Mouse (Mus musculus): ENCODE measurements around the gene Otogl. TPM values are rescaled to one million over a fixed set of nuclear protein-coding genes. Genes with fewer than 3 reads are reported as not detected.

The Otogl gene
- polyA plus RNA-seq, 1 experiment from 2014 or later = 0.04 TPM

- TF ChIP-seq CTCF (IDR thresholded peaks at IDR 0.05; ENCODE audit: low read depth) = no peak
- WGBS = 25% methylated on average over 15 of the region's 15 CpGs
- Histone ChIP-seq H3K4me2 (ENCODE audit: low read length) (peak overlapping the region; percentile 41), H3K27me3 (ENCODE audit: insufficient read depth, low read length) (no peaks in the 10 kb centered on the region), H3K9me3 (replicated peaks; ENCODE audit: low read length) (no peaks in the 10 kb centered on the region), H3K9ac (ENCODE audit: low read depth, low read length) (no peak overlapping the region), H3K36me3 (ENCODE audit: insufficient read depth, low read length) (no peaks in the 10 kb centered on the region), H3K4me3 (replicated peaks; ENCODE audit: low read depth, low read length) (no peak overlapping the region), H3K4me1 (replicated peaks; ENCODE audit: insufficient read depth, low read length) (no peaks in the 10 kb centered on the region), H3K27ac (no peak overlapping the region)
- DNase-seq (ENCODE audit: low spot score) = peak; percentile 22
- no peak for ATAC-seq (replicated peaks; ENCODE audit: low FRiP score, low read depth)
These were observed 159.4 kb downstream of the Otogl start for GRCm38 (mm10) chr10:107752351-107753143.

DNA sequence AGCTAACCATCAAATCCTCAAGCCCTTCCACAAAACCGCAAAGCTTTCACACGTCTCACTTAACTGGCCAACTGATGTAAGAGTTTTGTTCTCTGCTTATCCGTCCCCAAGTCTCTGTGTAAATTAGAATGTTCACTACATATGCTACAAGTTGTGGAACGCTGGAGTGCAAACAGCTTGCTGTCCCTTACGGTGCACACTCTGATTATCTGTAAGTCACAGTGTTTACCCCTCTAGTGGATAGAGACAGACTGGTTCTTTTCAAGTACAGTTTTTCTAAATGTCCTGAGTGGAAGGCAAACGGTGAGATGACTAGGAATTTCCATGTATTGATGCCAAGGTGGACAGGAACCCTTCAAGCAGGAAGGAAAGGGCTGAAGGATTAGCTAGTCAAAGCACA lies 160.0 kb downstream of the Otogl start:
- no peaks in the 10 kb centered on the region for H3K27me3 ChIP-seq (ENCODE audit: insufficient read depth, low read length)
- peak; percentile 4 for DNase-seq (ENCODE audit: low spot score)

DNA sequence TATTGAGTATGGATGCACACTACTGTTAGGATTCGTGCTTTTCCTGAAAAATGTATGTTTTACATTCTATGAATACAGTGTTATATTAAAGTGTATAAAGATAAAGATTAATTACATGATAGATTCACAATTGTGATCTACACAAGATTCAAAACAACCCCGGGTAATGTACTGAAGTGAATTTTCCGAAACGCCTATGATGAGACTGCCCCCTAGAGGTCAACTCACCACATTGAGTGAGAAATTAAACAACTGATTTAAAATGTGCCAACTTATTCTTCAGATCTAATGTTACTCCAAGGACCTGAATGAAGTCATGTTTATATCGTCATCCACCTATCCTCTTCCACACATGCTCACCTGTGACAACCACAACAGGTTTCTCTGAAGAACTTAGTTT lies 164.4 kb downstream of the Otogl start:
- ATAC-seq (replicated peaks; ENCODE audit: low FRiP score, low read depth) (no peak), DNase-seq (ENCODE audit: low spot score) (peak; percentile 65)
- Histone ChIP-seq H3K36me3 (ENCODE audit: insufficient read depth, low read length) (no peaks in the 10 kb centered on the region), H3K4me2 (ENCODE audit: low read length) (no peak overlapping the region), H3K9me3 (replicated peaks; ENCODE audit: low read length) (no peaks in the 10 kb centered on the region), H3K27me3 (ENCODE audit: insufficient read depth, low read length) (no peaks in the 10 kb centered on the region), H3K4me1 (replicated peaks; ENCODE audit: insufficient read depth, low read length) (no peaks in the 10 kb centered on the region), H3K27ac (no peak overlapping the region), H3K4me3 (replicated peaks; ENCODE audit: low read depth, low read length) (no peak overlapping the region), H3K9ac (ENCODE audit: low read depth, low read length) (no peak overlapping the region)
- 21% methylated on average over 5 of the region's 5 CpGs for WGBS
- peak; percentile 79 for TF ChIP-seq CTCF (IDR thresholded peaks at IDR 0.05; ENCODE audit: low read depth)

More for the DNA sequence above, 160.0 kb downstream of the Otogl start:
- WGBS = 30% methylated on average over 6 of the region's 6 CpGs
- Histone ChIP-seq H3K4me1 (replicated peaks; ENCODE audit: insufficient read depth, low read length) (no peaks in the 10 kb centered on the region), H3K27ac (no peak overlapping the region), H3K36me3 (ENCODE audit: insufficient read depth, low read length) (no peaks in the 10 kb centered on the region), H3K4me2 (ENCODE audit: low read length) (peak overlapping the region; percentile 41), H3K9ac (ENCODE audit: low read depth, low read length) (no peak overlapping the region), H3K9me3 (replicated peaks; ENCODE audit: low read length) (no peaks in the 10 kb centered on the region), H3K4me3 (replicated peaks; ENCODE audit: low read depth, low read length) (no peak overlapping the region)
- no peak for TF ChIP-seq CTCF (IDR thresholded peaks at IDR 0.05; ENCODE audit: low read depth)
- ATAC-seq (replicated peaks; ENCODE audit: low FRiP score, low read depth) = no peak

DNA sequence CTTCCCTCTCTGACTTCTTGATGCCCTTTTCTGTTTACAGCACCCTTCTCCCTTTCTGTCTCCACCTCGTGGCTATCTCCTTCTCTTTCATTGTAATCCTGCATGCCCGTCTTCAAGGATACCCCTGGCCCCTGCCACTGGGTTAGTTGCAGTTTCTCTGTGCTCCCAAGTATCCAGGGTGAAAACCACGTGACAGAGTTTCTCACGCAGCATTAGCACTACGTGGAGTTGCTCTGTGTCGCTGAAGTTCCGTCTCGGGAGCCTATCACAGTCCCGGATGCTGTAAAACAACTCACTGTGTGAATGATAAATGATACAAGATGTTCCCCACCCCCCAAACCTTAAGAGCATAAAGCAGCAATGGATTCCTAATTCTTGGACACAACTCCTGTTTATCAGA lies 165.2 kb downstream of the Otogl start:
- Histone ChIP-seq H3K27ac (no peak overlapping the region), H3K9me3 (replicated peaks; ENCODE audit: low read length) (no peaks in the 10 kb centered on the region), H3K4me3 (replicated peaks; ENCODE audit: low read depth, low read length) (no peak overlapping the region), H3K4me1 (replicated peaks; ENCODE audit: insufficient read depth, low read length) (no peaks in the 10 kb centered on the region), H3K4me2 (ENCODE audit: low read length) (peak overlapping the region; percentile 4; the same call in 1 of the 2 replicates), H3K36me3 (ENCODE audit: insufficient read depth, low read length) (no peaks in the 10 kb centered on the region), H3K27me3 (ENCODE audit: insufficient read depth, low read length) (no peaks in the 10 kb centered on the region), H3K9ac (ENCODE audit: low read depth, low read length) (no peak overlapping the region)
- DNase-seq (ENCODE audit: low spot score) (no peak), ATAC-seq (replicated peaks; ENCODE audit: low FRiP score, low read depth) (0 out of 2 replicates have a peak, but pooled peaks have one; percentile 25)
- peak; percentile 7; the same call in 1 of the 2 replicates for TF ChIP-seq CTCF (IDR thresholded peaks at IDR 0.05; ENCODE audit: low read depth)
- 21% methylated on average over 9 of the region's 9 CpGs for WGBS

DNA sequence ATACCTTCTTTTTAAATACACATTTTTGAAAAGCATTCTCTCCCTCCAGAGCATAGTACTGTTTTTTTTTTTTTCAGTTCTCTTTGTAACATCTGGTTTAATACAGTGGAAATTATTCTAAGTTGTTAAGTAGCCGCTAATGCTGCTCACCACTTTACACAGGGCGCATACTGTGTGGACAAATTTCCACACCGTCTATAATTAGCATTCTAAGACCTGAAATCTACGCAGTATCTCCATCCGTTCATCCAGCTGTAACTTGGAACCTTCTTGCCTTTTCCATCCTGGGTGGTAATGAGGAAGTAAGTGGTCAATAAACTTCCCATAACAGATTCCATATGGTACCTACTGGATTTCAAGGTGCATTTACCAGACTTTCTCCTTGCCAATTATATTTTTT lies 172.1 kb downstream of the Otogl start:
- Histone ChIP-seq H3K9me3 (replicated peaks; ENCODE audit: low read length) (no peaks in the 10 kb centered on the region), H3K4me1 (replicated peaks; ENCODE audit: insufficient read depth, low read length) (no peaks in the 10 kb centered on the region), H3K9ac (ENCODE audit: low read depth, low read length) (no peak overlapping the region), H3K27ac (no peak overlapping the region), H3K36me3 (ENCODE audit: insufficient read depth, low read length) (no peaks in the 10 kb centered on the region), H3K4me3 (replicated peaks; ENCODE audit: low read depth, low read length) (no peak overlapping the region), H3K27me3 (ENCODE audit: insufficient read depth, low read length) (no peaks in the 10 kb centered on the region), H3K4me2 (ENCODE audit: low read length) (no peak overlapping the region)
- WGBS = 82% methylated on average over 5 of the region's 5 CpGs
- no peak for TF ChIP-seq CTCF (IDR thresholded peaks at IDR 0.05; ENCODE audit: low read depth)
- ATAC-seq (replicated peaks; ENCODE audit: low FRiP score, low read depth) = no peak
- DNase-seq (ENCODE audit: low spot score) = no peak

- DNase-seq (ENCODE audit: low spot score) (no peak), ATAC-seq (replicated peaks; ENCODE audit: low FRiP score, low read depth) (no peak)
- Histone ChIP-seq H3K9me3 (replicated peaks; ENCODE audit: low read length) (no peaks in the 10 kb centered on the region), H3K4me3 (replicated peaks; ENCODE audit: low read depth, low read length) (no peak overlapping the region), H3K27me3 (ENCODE audit: insufficient read depth, low read length) (no peaks in the 10 kb centered on the region), H3K36me3 (ENCODE audit: insufficient read depth, low read length) (no peaks in the 10 kb centered on the region), H3K9ac (ENCODE audit: low read depth, low read length) (no peak overlapping the region), H3K4me1 (replicated peaks; ENCODE audit: insufficient read depth, low read length) (no peaks in the 10 kb centered on the region), H3K4me2 (ENCODE audit: low read length) (no peak overlapping the region), H3K27ac (no peak overlapping the region)
- TF ChIP-seq CTCF (IDR thresholded peaks at IDR 0.05; ENCODE audit: low read depth) = no peak
- 86% methylated on average over 6 of the region's 6 CpGs for WGBS
These were observed 174.2 kb downstream of the Otogl start for GRCm38 (mm10) chr10:107737743-107738142.
